Mouse (Mus musculus) lung, embryonic 15.5 days (tissue): Measurements from ENCODE around the gene Ubp1. TPM values are rescaled to one million over a fixed set of nuclear protein-coding genes. Genes with fewer than 3 reads are reported as not detected.

Experiments
- ATAC-seq: fragments of 200-750 bp; cut with Nextera tagmentation; 2 replicates; pipeline ENCODE4 v1.8.0; 2017; ENCODE audit warnings: moderate number of reproducible peaks, borderline replicate concordance; ENCODE audit not compliant: low FRiP score, low TSS enrichment; ENCODE audit errors: extremely low read depth
- H3K27ac ChIP-seq: fragments of 300-500 bp; sonication (generic); 2 replicates; pipeline ENCODE4 v1.5.1; 2015; ENCODE audit warnings: moderate library complexity, mild to moderate bottlenecking, inconsistent platforms
- H3K27me3 ChIP-seq: fragments of 300-500 bp; sonication (generic); 2 replicates; pipeline ENCODE4 v1.6.1; 2015; ENCODE audit warnings: inconsistent platforms
- H3K36me3 ChIP-seq: fragments of 300-500 bp; sonication (generic); 2 replicates; pipeline ENCODE4 v1.6.1; 2015; ENCODE audit warnings: inconsistent platforms
- H3K4me1 ChIP-seq: fragments of 300-500 bp; sonication (generic); 2 replicates; pipeline ENCODE4 v1.6.1; 2015; ENCODE audit warnings: inconsistent platforms
- H3K4me2 ChIP-seq: fragments of 300-500 bp; sonication (generic); 2 replicates; pipeline ENCODE4 v1.6.1; 2015; ENCODE audit warnings: inconsistent platforms, mild to moderate bottlenecking, moderate library complexity
- H3K4me3 ChIP-seq: fragments of 300-500 bp; sonication (generic); 2 replicates; pipeline ENCODE4 v1.5.1; 2015; ENCODE audit warnings: mild to moderate bottlenecking, inconsistent platforms
- H3K9ac ChIP-seq: fragments of 300-500 bp; sonication (generic); 2 replicates; pipeline ENCODE4 v1.6.1; 2015; ENCODE audit warnings: inconsistent platforms
- H3K9me3 ChIP-seq: fragments of 300-500 bp; sonication (generic); 2 replicates; pipeline ENCODE4 v1.6.1; 2016; ENCODE audit warnings: inconsistent platforms
- WGBS: fragments of 180-500 bp; shearing (Covaris S2); methylation state at CpG from one replicate; pipeline ENCODE4 v1.1.7; 2015; 5-methylcytosine and 5-hydroxymethylcytosine counted together
- polyA plus RNA-seq: library from polyadenylated mRNA; unstranded; fragments of >200 nt; fragmentation: Nextera tagmentation; extraction: Ambion mirVana; gene quantifications from 2 replicates; pipeline ENCODE4 v1.2.1, GENCODE M21; 2015

Ubp1 gene
- polyA plus RNA-seq, 1 experiment from 2014 or later: 33.8 TPM

GRCm38 (mm10) chr9:114022141-114022540 lies 91.4 kb downstream of the Ubp1 start:
- Histone ChIP-seq H3K4me1 (peaks cover 4% of the 10 kb centered on the region; the same call in 1 of the 2 replicates), H3K27me3 (peaks cover 5% of the 10 kb centered on the region; the same call in 1 of the 2 replicates), H3K9ac (no peak overlapping the region), H3K36me3 (no peaks in the 10 kb centered on the region), H3K27ac (no peak overlapping the region), H3K4me3 (no peak overlapping the region), H3K9me3 (no peaks in the 10 kb centered on the region), H3K4me2 (no peak overlapping the region)
- no peak for ATAC-seq
- WGBS: 31% methylated on average over 4 of the region's 4 CpGs

GRCm38 (mm10) chr9:114025182-114025581 lies 94.4 kb downstream of the Ubp1 start:
- Histone ChIP-seq H3K4me2 (peak overlapping the region; percentile 97; the same call in 1 of the 2 replicates), H3K36me3 (no peaks in the 10 kb centered on the region), H3K9me3 (no peaks in the 10 kb centered on the region), H3K9ac (no peak overlapping the region), H3K27ac (no peak overlapping the region), H3K4me1 (peaks cover 4% of the 10 kb centered on the region; the same call in 1 of the 2 replicates), H3K4me3 (no peak overlapping the region), H3K27me3 (peaks cover 5% of the 10 kb centered on the region; the same call in 1 of the 2 replicates)
- WGBS: 45% methylated on average over 9 of the region's 9 CpGs
- ATAC-seq: no peak

GRCm38 (mm10) chr9:114025846-114026245 lies 95.1 kb downstream of the Ubp1 start:
- Histone ChIP-seq H3K27ac (no peak overlapping the region), H3K9ac (peak overlapping the region; percentile 47; the same call in 1 of the 2 replicates), H3K4me2 (peak overlapping the region; percentile 97), H3K4me1 (peaks cover 4% of the 10 kb centered on the region; the same call in 1 of the 2 replicates), H3K4me3 (peak overlapping the region; percentile 63), H3K36me3 (no peaks in the 10 kb centered on the region), H3K27me3 (peaks cover 5% of the 10 kb centered on the region; the same call in 1 of the 2 replicates), H3K9me3 (no peaks in the 10 kb centered on the region)
- ATAC-seq: no peak
- WGBS: 12% methylated on average over 8 of the region's 8 CpGs

- WGBS: 0% methylated on average over 52 of the region's 52 CpGs
- H3K36me3 ChIP-seq: no peaks in the 10 kb centered on the region
- H3K4me1 ChIP-seq: peaks cover 4% of the 10 kb centered on the region; the same call in 1 of the 2 replicates
- peak overlapping the region; percentile 47 for H3K9ac ChIP-seq
- peaks cover 5% of the 10 kb centered on the region; the same call in 1 of the 2 replicates for H3K27me3 ChIP-seq
- H3K27ac ChIP-seq: no peak overlapping the region
- H3K4me2 ChIP-seq: peak overlapping the region; percentile 97
- H3K4me3 ChIP-seq: peak overlapping the region; percentile 63
- H3K9me3 ChIP-seq: no peaks in the 10 kb centered on the region
- peak; percentile 93 for ATAC-seq
Measured at GRCm38 (mm10) chr9:114026261-114026934, 95.7 kb downstream of the Ubp1 start.

Other genes with a start within 250 kb of the Ubp1 start
- 69.7 and 75.9 TPM in 2 replicates for gene Pdcd6ip, start 222.7 kb upstream of the Ubp1 start, polyA plus RNA-seq
- gene Clasp2, start 189.5 kb upstream of the Ubp1 start, polyA plus RNA-seq: 25.7 and 27.3 TPM in 2 replicates
- gene Fbxl2, start 115.3 kb downstream of the Ubp1 start, polyA plus RNA-seq: 4.3 and 5.1 TPM in 2 replicates
- 0.89 and 0.97 TPM in 2 replicates for gene Susd5, start 126.2 kb downstream of the Ubp1 start, polyA plus RNA-seq